Mouse (Mus musculus): ENCODE data around the gene Dnmt3a. TPM values are rescaled to one million over a fixed set of nuclear protein-coding genes. Genes with fewer than 3 reads are reported as not detected.

Dnmt3a gene
- polyA plus RNA-seq, 1 experiment: 11.8 TPM

DNA sequence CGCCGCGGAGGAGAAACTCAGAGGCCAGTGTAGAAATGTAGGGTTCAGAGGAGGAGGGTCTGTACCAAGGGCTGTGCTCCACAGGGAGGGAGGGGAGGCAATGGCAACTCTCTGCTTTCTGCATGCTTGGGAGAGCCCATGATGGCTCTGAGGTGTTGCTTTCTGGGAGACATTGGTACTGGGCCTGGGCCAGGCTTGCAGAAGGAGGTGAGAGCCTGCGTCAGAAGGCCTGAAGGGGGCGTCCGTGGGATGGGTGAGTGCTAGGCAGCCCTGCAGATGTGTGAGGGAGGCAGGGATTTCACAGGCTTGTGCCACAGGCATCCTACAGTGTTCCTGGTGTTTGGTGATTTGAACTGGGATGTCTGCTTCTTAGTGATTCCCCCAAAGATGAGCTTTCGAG is 11.2 kb downstream of the Dnmt3a start:
- H3K36me3 ChIP-seq (ENCODE audit: control insufficient read depth, insufficient read depth, low read length): no peaks in the 10 kb centered on the region
- peaks cover 35% of the 10 kb centered on the region for H3K4me1 ChIP-seq (ENCODE audit: control insufficient read depth, insufficient read depth, low read length)
- TF ChIP-seq CTCF (conservative IDR thresholded peaks at IDR 0.05; ENCODE audit: insufficient read depth, insufficient read length, low read depth, low read length) (0 out of 2 replicates have a peak, but pooled peaks have one; percentile 21), POLR2A (IDR thresholded peaks at IDR 0.05; ENCODE audit: low read depth, low read length) (no peak)
- no peaks in the 10 kb centered on the region for H3K27me3 ChIP-seq (replicated peaks; ENCODE audit: control insufficient read depth, insufficient read depth, low read length)
- DNase-seq: no peak
- H3K27ac ChIP-seq (ENCODE audit: insufficient read depth, low read depth, low read length): no peak overlapping the region
- no peak overlapping the region for H3K4me3 ChIP-seq (ENCODE audit: insufficient read depth, low read depth, low read length)
- WGBS: 66% methylated on average over 7 of the region's 7 CpGs

DNA sequence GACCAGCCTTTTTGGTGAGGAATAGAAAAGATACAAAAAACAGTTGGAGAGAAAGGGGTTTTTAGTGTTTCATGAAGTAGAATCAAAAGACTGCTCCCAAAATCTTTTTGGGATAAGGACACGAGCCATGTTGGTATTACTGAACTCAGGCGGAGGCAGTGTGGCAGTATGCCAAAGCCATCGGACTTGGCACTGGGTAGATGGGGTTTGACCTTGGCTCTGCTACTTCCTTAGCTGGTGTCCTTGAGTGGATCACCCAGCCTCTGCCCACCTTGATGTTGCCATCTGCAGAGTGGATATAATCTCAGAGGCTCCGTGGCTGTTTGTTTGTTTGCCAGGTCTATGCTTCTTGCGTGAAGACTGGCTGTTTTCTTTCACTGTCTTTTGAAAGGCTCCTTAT is 11.8 kb downstream of the Dnmt3a start:
- H3K4me1 ChIP-seq (ENCODE audit: control insufficient read depth, insufficient read depth, low read length): peaks cover 31% of the 10 kb centered on the region
- DNase-seq: peak; percentile 86
- no peak overlapping the region for H3K27ac ChIP-seq (ENCODE audit: insufficient read depth, low read depth, low read length)
- no peak for TF ChIP-seq CTCF (conservative IDR thresholded peaks at IDR 0.05; ENCODE audit: insufficient read depth, insufficient read length, low read depth, low read length)
- no peaks in the 10 kb centered on the region for H3K36me3 ChIP-seq (ENCODE audit: control insufficient read depth, insufficient read depth, low read length)
- H3K27me3 ChIP-seq (replicated peaks; ENCODE audit: control insufficient read depth, insufficient read depth, low read length): no peaks in the 10 kb centered on the region
- 39% methylated on average over 5 of the region's 5 CpGs for WGBS
- no peak overlapping the region for H3K4me3 ChIP-seq (ENCODE audit: insufficient read depth, low read depth, low read length)

DNA sequence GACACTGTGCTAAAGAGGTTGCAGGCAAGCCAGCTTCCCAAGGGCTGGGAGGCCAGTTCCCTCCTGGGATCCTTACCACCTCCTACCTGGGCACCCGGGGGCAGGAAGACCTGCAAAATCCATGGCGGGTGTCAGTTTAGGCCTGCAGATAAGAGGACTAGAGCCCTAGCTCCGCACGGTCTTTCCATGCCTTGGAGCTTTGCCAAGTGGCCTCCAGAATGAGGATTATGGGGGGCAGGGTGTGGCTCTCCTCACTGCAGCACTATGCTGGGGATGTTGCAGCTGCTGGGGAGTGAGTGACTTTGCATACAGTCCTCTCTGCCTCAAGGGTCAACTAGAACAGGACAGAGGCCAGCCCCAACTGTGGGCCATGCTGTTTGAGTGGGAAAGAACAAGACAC is 14.1 kb downstream of the Dnmt3a start:
- H3K27ac ChIP-seq (ENCODE audit: insufficient read depth, low read depth, low read length): no peak overlapping the region
- no peaks in the 10 kb centered on the region for H3K36me3 ChIP-seq (ENCODE audit: control insufficient read depth, insufficient read depth, low read length)
- peaks cover 50% of the 10 kb centered on the region for H3K4me1 ChIP-seq (ENCODE audit: control insufficient read depth, insufficient read depth, low read length)
- WGBS: 55% methylated on average over 4 of the region's 4 CpGs
- H3K27me3 ChIP-seq (replicated peaks; ENCODE audit: control insufficient read depth, insufficient read depth, low read length): no peaks in the 10 kb centered on the region
- DNase-seq: no peak
- no peak for TF ChIP-seq POLR2A (IDR thresholded peaks at IDR 0.05; ENCODE audit: low read depth, low read length)
- TF ChIP-seq CTCF (conservative IDR thresholded peaks at IDR 0.05; ENCODE audit: insufficient read depth, insufficient read length, low read depth, low read length): no peak
- H3K4me3 ChIP-seq (ENCODE audit: insufficient read depth, low read depth, low read length): no peak overlapping the region

DNA sequence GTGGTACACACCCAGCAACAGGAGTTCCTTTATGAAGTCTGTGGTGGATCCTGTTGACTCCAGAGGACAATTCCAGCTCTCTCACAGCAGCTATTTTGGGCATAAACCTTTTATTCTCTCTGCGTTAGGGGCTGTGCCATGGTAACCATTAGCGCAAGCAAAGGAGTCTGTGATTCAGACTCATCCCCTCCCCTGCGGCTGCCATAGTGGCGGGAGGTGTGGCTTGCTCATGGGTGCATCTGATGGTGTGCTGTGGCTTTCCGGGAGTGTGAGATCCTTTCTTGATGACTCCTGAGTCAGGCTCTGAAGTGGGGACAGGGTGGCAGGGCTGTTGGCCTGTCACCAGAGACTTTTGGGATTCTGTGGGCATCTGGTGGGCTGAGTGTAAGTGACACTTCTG is 17.6 kb downstream of the Dnmt3a start:
- WGBS: 69% methylated on average over 5 of the region's 5 CpGs
- no peak overlapping the region for H3K27ac ChIP-seq (ENCODE audit: insufficient read depth, low read depth, low read length)

DNA sequence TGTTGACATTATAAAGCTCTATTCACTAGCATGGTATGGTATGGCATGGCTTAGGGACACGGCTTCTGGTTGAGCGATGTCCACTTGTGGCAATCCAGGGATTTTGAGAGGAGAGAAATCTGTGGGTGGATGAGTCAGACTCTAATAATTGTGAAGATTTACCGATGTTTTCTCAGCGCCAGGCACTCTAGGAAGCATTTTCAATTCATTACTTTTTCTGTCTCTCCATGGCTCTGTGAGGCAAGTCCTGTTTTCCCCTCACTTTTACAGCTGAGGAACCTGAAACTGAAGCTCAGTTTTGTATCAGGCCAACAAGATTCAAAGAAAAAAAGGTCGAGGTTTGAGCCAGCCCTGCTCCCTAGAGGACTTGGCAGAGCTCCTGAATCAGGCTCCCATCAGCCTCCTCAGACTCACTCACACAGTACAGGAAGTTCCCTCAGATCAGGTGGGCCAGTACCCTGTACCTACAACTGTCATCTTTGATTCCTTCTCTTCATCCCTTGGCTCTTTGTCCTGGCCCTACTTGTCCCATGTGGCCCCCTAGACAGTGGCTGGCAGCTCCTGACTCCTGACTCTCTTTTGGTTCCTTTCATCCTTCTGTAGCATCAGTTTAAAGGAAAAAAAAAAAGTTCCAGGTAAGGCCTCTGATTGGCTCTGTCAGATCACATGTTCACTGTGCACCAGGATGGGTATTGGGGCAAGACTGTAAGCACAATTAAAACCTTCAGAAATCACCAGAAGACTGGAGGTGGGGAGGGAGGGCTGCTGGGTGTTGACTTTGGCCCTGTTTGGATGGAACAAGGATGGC is 19.3 kb downstream of the Dnmt3a start:
- no peak for DNase-seq
- H3K36me3 ChIP-seq (ENCODE audit: control insufficient read depth, insufficient read depth, low read length): no peaks in the 10 kb centered on the region
- H3K27me3 ChIP-seq (replicated peaks; ENCODE audit: control insufficient read depth, insufficient read depth, low read length): no peaks in the 10 kb centered on the region
- 49% methylated on average over 5 of the region's 5 CpGs for WGBS
- H3K4me1 ChIP-seq (ENCODE audit: control insufficient read depth, insufficient read depth, low read length): peaks cover 38% of the 10 kb centered on the region
- no peak overlapping the region for H3K27ac ChIP-seq (ENCODE audit: insufficient read depth, low read depth, low read length)
- TF ChIP-seq CTCF (conservative IDR thresholded peaks at IDR 0.05; ENCODE audit: insufficient read depth, insufficient read length, low read depth, low read length) (no peak), POLR2A (IDR thresholded peaks at IDR 0.05; ENCODE audit: low read depth, low read length) (no peak)
- H3K4me3 ChIP-seq (ENCODE audit: insufficient read depth, low read depth, low read length): no peak overlapping the region

More for the DNA sequence above, 17.6 kb downstream of the Dnmt3a start:
- Histone ChIP-seq H3K27me3 (replicated peaks; ENCODE audit: control insufficient read depth, insufficient read depth, low read length) (no peaks in the 10 kb centered on the region), H3K4me3 (ENCODE audit: insufficient read depth, low read depth, low read length) (no peak overlapping the region), H3K36me3 (ENCODE audit: control insufficient read depth, insufficient read depth, low read length) (no peaks in the 10 kb centered on the region), H3K4me1 (ENCODE audit: control insufficient read depth, insufficient read depth, low read length) (peaks cover 36% of the 10 kb centered on the region)
- DNase-seq: no peak
- TF ChIP-seq POLR2A (IDR thresholded peaks at IDR 0.05; ENCODE audit: low read depth, low read length): no peak
- TF ChIP-seq CTCF (conservative IDR thresholded peaks at IDR 0.05; ENCODE audit: insufficient read depth, insufficient read length, low read depth, low read length): no peak

DNA sequence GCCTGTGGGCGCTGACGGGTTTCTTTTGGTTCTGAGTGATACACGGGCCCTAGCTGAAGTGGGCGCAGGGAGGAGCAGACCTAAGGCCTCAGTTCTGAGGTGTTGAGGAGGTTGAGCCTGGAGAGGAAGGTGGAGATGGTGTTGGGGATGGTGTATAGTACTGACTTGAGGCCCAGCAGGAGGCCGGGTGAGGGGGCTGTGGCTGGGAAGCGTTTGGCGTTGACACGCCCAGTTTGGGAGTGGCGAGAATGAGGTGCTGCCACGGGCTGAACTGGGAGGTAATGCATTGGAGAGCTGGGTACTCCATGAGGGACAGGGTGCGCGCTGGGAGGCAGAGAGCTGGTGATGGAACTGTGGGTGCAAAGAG is 19.9 kb downstream of the Dnmt3a start:
- Histone ChIP-seq H3K36me3 (ENCODE audit: control insufficient read depth, insufficient read depth, low read length) (no peaks in the 10 kb centered on the region), H3K4me3 (ENCODE audit: insufficient read depth, low read depth, low read length) (no peak overlapping the region), H3K27ac (ENCODE audit: insufficient read depth, low read depth, low read length) (no peak overlapping the region), H3K4me1 (ENCODE audit: control insufficient read depth, insufficient read depth, low read length) (peaks cover 35% of the 10 kb centered on the region), H3K27me3 (replicated peaks; ENCODE audit: control insufficient read depth, insufficient read depth, low read length) (no peaks in the 10 kb centered on the region)
- 64% methylated on average over 12 of the region's 12 CpGs for WGBS
- TF ChIP-seq CTCF (conservative IDR thresholded peaks at IDR 0.05; ENCODE audit: insufficient read depth, insufficient read length, low read depth, low read length) (no peak), POLR2A (IDR thresholded peaks at IDR 0.05; ENCODE audit: low read depth, low read length) (no peak)
- no peak for DNase-seq

DNA sequence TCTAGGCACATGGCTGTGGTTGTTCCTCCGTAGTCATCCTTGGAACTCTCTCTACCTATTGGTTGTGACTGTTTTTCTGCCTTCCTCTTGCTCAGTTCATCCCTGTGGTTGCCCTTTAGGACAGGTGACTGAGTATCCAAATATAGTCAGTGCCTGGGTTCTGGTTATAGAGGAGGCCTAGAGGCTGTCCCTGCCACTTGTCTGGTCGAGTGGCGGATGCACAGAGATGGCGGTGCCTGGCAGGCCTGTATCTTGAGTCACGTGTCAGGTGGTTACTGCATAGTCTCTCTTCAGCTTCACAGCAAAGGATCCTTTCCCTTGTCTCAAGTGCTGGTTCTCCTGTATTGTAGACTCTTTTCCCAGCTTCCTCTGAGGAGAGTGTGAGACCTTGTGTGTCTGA is 22.0 kb downstream of the Dnmt3a start:
- TF ChIP-seq CTCF (conservative IDR thresholded peaks at IDR 0.05; ENCODE audit: insufficient read depth, insufficient read length, low read depth, low read length) (no peak), POLR2A (IDR thresholded peaks at IDR 0.05; ENCODE audit: low read depth, low read length) (no peak)
- no peak for DNase-seq
- no peak overlapping the region for H3K27ac ChIP-seq (ENCODE audit: insufficient read depth, low read depth, low read length)
- H3K27me3 ChIP-seq (replicated peaks; ENCODE audit: control insufficient read depth, insufficient read depth, low read length): no peaks in the 10 kb centered on the region
- WGBS: 81% methylated on average over 5 of the region's 5 CpGs
- H3K4me3 ChIP-seq (ENCODE audit: insufficient read depth, low read depth, low read length): no peak overlapping the region
- H3K4me1 ChIP-seq (ENCODE audit: control insufficient read depth, insufficient read depth, low read length): peaks cover 41% of the 10 kb centered on the region
- H3K36me3 ChIP-seq (ENCODE audit: control insufficient read depth, insufficient read depth, low read length): no peaks in the 10 kb centered on the region
